Mouse (Mus musculus) midbrain, postnatal 0 days (tissue): ENCODE results near the gene Phlda2. TPM values are rescaled to one million over a fixed set of nuclear protein-coding genes. Genes with fewer than 3 reads are reported as not detected.
A peak's percentile ranks its signal among the peaks of the same experiment; 100 is the strongest.

Experiments
- ATAC-seq: fragments of 200-750 bp; cut with Nextera tagmentation; 2 replicates; pipeline ENCODE4 v1.8.0; 2017; ENCODE audit warnings: moderate number of reproducible peaks, mild to moderate bottlenecking, moderate TSS enrichment, moderate library complexity; ENCODE audit not compliant: low FRiP score
- DNase-seq: peaks from one replicate; pipeline ENCODE4 v3.0.0-alpha.2; 2015; ENCODE audit warnings: low spot score
- H3K27ac ChIP-seq: fragments of 300-500 bp; sonication (generic); 2 replicates; pipeline ENCODE4 v1.5.1; 2014; ENCODE audit warnings: low read depth, mild to moderate bottlenecking, low read length, mixed read lengths
- H3K27me3 ChIP-seq: fragments of 300-500 bp; sonication (generic); 2 replicates; pipeline ENCODE4 v1.6.1; 2014; ENCODE audit warnings: low read length, control low read depth, mixed read lengths; ENCODE audit not compliant: insufficient read depth
- H3K36me3 ChIP-seq: fragments of 300-500 bp; sonication (generic); 2 replicates; pipeline ENCODE4 v1.6.1; 2014; ENCODE audit warnings: low read length, control low read depth, mixed read lengths; ENCODE audit not compliant: insufficient read depth
- H3K4me1 ChIP-seq: fragments of 300-500 bp; sonication (generic); 2 replicates; pipeline ENCODE4 v1.6.1; 2014; ENCODE audit warnings: mild to moderate bottlenecking, control low read depth, antibody characterized with exemption, low read length, mixed read lengths; ENCODE audit not compliant: insufficient read depth
- H3K4me2 ChIP-seq: fragments of 300-500 bp; sonication (generic); 2 replicates; pipeline ENCODE4 v1.6.1; 2014; ENCODE audit warnings: low read depth, mild to moderate bottlenecking, low read length, mixed read lengths; ENCODE audit not compliant: poor library complexity, severe bottlenecking
- H3K4me3 ChIP-seq: fragments of 300-500 bp; sonication (generic); 2 replicates; pipeline ENCODE4 v1.5.1; 2014; ENCODE audit warnings: low read depth, mild to moderate bottlenecking, low read length, moderate library complexity
- H3K9ac ChIP-seq: fragments of 300-500 bp; sonication (generic); replicated peaks from 2 replicates; pipeline ENCODE4 v1.6.1; 2014; ENCODE audit warnings: mild to moderate bottlenecking, low read length, moderate library complexity, mixed read lengths; ENCODE audit not compliant: poor library complexity, severe bottlenecking
- H3K9me3 ChIP-seq: fragments of 300-500 bp; sonication (generic); 2 replicates; pipeline ENCODE4 v1.6.1; 2016; ENCODE audit warnings: low read length, control low read depth
- CTCF ChIP-seq: IDR thresholded peaks from 2 replicates; pipeline ENCODE4 v1.5.1; 2016; ENCODE audit warnings: antibody characterized with exemption, mild to moderate bottlenecking
- WGBS: fragments of 180-500 bp; shearing (Covaris S2); extraction: QIAGEN DNeasy Blood & Tissue Kit; methylation state at CpG from one replicate; pipeline ENCODE4 v1.1.7; 2014; 5-methylcytosine and 5-hydroxymethylcytosine counted together
- polyA plus RNA-seq: library from polyadenylated mRNA; unstranded; fragments of >200 nt; fragmentation: Nextera tagmentation; extraction: Ambion mirVana; gene quantifications from 2 replicates; pipeline ENCODE4 v1.2.1, GENCODE M21; 2015
- total RNA-seq: library from RNA; depleted of rRNA; stranded (reverse); fragments of >200 nt; gene quantifications from 2 replicates; pipeline ENCODE4 v1.2.3, GENCODE M21; 2014

Gene Phlda2
- total and polyA plus RNA-seq, 2 experiments from 2014 or later, result 0.51 to 10.0 TPM

GRCm38 (mm10) chr7:143481806-143482387 is 21.1 kb downstream of the Phlda2 start:
- no peak overlapping the region for H3K4me3 ChIP-seq
- H3K4me2 ChIP-seq, result no peak overlapping the region
- no peak for TF ChIP-seq CTCF
- no peaks in the 10 kb centered on the region for H3K36me3 ChIP-seq
- H3K27me3 ChIP-seq, result peaks cover 3% of the 10 kb centered on the region; the same call in 1 of the 2 replicates
- DNase-seq (no peak), ATAC-seq (no peak)
- no peaks in the 10 kb centered on the region for H3K4me1 ChIP-seq
- no peak overlapping the region for H3K27ac ChIP-seq
- 56% methylated on average over 5 of the region's 5 CpGs for WGBS
- no peaks in the 10 kb centered on the region for H3K9me3 ChIP-seq
- no peak overlapping the region for H3K9ac ChIP-seq

GRCm38 (mm10) chr7:143480498-143480897 is 22.5 kb downstream of the Phlda2 start:
- ATAC-seq, result no peak
- Histone ChIP-seq H3K27me3 (peaks cover 3% of the 10 kb centered on the region; the same call in 1 of the 2 replicates), H3K9me3 (no peaks in the 10 kb centered on the region), H3K4me1 (no peaks in the 10 kb centered on the region), H3K9ac (no peak overlapping the region), H3K27ac (no peak overlapping the region), H3K4me3 (no peak overlapping the region), H3K4me2 (no peak overlapping the region), H3K36me3 (no peaks in the 10 kb centered on the region)
- DNase-seq, result peak; percentile 43
- TF ChIP-seq CTCF, result peak; percentile 58
- 38% methylated on average over 13 of the region's 13 CpGs for WGBS

GRCm38 (mm10) chr7:143477800-143478199 is 25.1 kb downstream of the Phlda2 start:
- WGBS, result 91% methylated on average over 5 of the region's 5 CpGs
- Histone ChIP-seq H3K4me2 (no peak overlapping the region), H3K9ac (no peak overlapping the region), H3K27me3 (peaks cover 3% of the 10 kb centered on the region; the same call in 1 of the 2 replicates), H3K27ac (no peak overlapping the region), H3K4me1 (no peaks in the 10 kb centered on the region), H3K4me3 (no peak overlapping the region), H3K36me3 (no peaks in the 10 kb centered on the region), H3K9me3 (no peaks in the 10 kb centered on the region)
- TF ChIP-seq CTCF, result no peak
- DNase-seq (no peak), ATAC-seq (no peak)

GRCm38 (mm10) chr7:143476702-143477335 is 26.1 kb downstream of the Phlda2 start:
- Histone ChIP-seq H3K4me1 (no peaks in the 10 kb centered on the region), H3K27me3 (peaks cover 3% of the 10 kb centered on the region; the same call in 1 of the 2 replicates), H3K36me3 (no peaks in the 10 kb centered on the region), H3K4me2 (no peak overlapping the region), H3K9ac (no peak overlapping the region), H3K9me3 (no peaks in the 10 kb centered on the region), H3K27ac (no peak overlapping the region), H3K4me3 (no peak overlapping the region)
- peak; percentile 13; the same call in 1 of the 2 replicates for TF ChIP-seq CTCF
- ATAC-seq (no peak), DNase-seq (no peak)
- WGBS, result 86% methylated on average over 3 of the region's 3 CpGs

GRCm38 (mm10) chr7:143475876-143476275 is 27.1 kb downstream of the Phlda2 start:
- Histone ChIP-seq H3K4me3 (no peak overlapping the region), H3K27me3 (peaks cover 2% of the 10 kb centered on the region; the same call in 1 of the 2 replicates), H3K4me1 (no peaks in the 10 kb centered on the region), H3K9me3 (no peaks in the 10 kb centered on the region), H3K4me2 (no peak overlapping the region), H3K9ac (no peak overlapping the region), H3K27ac (no peak overlapping the region), H3K36me3 (no peaks in the 10 kb centered on the region)
- WGBS, result 82% methylated on average over 11 of the region's 11 CpGs
- DNase-seq (no peak), ATAC-seq (no peak)
- no peak for TF ChIP-seq CTCF

GRCm38 (mm10) chr7:143474811-143475210 is 28.1 kb downstream of the Phlda2 start:
- Histone ChIP-seq H3K4me3 (no peak overlapping the region), H3K9ac (no peak overlapping the region), H3K9me3 (no peaks in the 10 kb centered on the region), H3K27ac (no peak overlapping the region), H3K36me3 (no peaks in the 10 kb centered on the region), H3K4me1 (no peaks in the 10 kb centered on the region), H3K4me2 (no peak overlapping the region), H3K27me3 (no peaks in the 10 kb centered on the region)
- DNase-seq, result no peak
- no peak for ATAC-seq
- WGBS, result 27% methylated on average over 10 of the region's 10 CpGs
- TF ChIP-seq CTCF, result no peak
